Mouse (Mus musculus) cerebellum, adult 11-12 months (tissue): ENCODE measurements around the gene Gast.
A peak's percentile ranks its signal among the peaks of the same experiment; 100 is the strongest.
"Not testable (repeated sequence)": the region's sequence is repeated elsewhere in the genome, so short reads cannot be mapped to it uniquely, and the experiment has no call there.

ENCODE experiments used
- DNase-seq: peaks from one replicate; pipeline ENCODE4 v3.0.0; 2022

Gene Gast

DNA sequence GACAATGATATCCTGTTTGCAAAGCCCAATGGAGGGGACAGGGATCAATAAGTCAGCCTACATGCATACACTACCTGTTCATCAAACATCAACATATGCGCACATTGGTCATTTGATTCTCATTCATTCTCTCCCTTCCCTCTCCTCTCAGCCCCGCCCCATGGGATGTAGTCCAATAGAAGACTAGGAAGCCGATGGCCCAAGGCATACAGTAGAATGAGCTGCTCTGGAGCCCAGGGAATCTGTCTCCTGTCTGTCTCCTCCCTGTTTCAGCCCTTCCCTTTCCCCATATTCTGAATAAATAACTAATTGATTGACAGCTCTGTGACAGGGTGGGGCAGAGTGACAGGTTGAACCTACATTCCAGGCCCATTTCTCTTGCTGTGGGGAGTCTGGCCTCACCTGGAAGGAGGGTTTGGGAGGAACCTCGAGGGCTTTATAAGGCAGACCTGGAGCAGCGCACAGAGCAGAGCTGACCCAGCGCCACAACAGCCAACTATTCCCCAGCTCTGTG, at the start of gene Gast:
Gene Gast (plus strand): TSS at position 464 of the 514 bp plus-strand sequence.
- no peak for DNase-seq

GRCm38 (mm10) chr11:100284988-100285387, 49.2 kb upstream of the Gast start:
- DNase-seq, result no peak

DNA sequence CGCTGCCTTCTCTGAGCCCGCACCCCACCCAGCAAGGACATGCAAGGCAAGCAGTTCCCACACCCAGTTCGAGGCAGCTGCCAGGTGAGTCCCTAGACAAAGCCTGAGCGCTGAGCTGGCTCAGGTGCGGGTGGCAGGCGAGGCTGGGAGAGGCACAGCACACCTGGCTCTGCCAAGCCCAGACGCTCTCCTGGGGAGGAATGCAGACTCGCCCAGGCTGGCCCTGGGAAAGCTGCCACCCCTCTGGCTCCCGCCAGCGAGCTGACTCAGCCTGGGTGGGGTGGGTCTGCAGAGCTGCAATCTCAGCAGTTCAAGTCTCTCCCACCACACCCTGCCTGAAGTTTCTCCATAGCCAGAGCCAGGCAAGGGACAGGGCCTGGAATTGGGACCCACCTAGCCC, 47.2 kb upstream of the Gast start:
- no peak for DNase-seq

GRCm38 (mm10) chr11:100288942-100289341, 45.3 kb upstream of the Gast start:
- DNase-seq, result no peak

DNA sequence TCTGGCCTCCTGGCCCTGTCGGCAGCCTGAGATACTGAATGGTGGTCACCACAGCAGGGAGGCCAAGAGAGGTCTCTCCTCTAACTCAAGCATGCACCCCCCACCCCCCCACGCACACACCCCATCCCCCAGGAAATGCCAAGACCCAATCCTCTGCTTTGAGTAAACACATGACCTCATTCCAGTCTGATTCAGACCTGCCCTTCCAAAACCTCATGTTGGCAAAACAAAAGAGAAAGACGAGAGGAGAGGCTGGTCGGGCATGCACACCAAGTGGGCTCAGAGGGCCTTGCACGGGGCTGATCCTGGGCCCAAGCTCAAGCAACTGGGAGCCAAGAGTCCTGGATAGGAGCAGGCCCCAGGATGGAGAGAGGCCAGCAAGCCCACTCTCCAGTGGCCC, 44.0 kb upstream of the Gast start:
- DNase-seq, result no peak

GRCm38 (mm10) chr11:100292884-100293283, 41.3 kb upstream of the Gast start:
- DNase-seq, result no peak

DNA sequence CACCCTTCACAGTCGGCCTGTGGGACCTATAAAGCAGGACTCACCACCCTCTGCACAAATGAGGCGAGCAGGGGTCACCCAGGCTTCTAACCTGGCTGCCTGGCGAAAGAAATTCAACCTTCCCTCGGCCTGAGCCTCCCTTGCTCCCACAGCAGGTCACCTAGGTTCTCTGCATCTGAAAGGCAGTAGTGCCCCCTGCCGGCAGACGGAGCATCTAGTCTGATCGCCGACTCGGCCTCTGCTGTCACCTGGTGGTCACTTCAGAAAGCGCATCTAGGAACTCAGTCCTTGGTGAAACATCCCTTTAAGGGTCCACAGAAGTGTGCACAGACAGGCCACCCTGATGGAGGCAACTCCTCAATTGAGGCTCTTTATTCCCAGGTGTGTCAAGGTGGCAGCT, 38.9 kb upstream of the Gast start:
- DNase-seq, result peak; percentile 55

- DNase-seq, result no peak
These were observed 36.4 kb upstream of the Gast start for GRCm38 (mm10) chr11:100297801-100298200.

DNA sequence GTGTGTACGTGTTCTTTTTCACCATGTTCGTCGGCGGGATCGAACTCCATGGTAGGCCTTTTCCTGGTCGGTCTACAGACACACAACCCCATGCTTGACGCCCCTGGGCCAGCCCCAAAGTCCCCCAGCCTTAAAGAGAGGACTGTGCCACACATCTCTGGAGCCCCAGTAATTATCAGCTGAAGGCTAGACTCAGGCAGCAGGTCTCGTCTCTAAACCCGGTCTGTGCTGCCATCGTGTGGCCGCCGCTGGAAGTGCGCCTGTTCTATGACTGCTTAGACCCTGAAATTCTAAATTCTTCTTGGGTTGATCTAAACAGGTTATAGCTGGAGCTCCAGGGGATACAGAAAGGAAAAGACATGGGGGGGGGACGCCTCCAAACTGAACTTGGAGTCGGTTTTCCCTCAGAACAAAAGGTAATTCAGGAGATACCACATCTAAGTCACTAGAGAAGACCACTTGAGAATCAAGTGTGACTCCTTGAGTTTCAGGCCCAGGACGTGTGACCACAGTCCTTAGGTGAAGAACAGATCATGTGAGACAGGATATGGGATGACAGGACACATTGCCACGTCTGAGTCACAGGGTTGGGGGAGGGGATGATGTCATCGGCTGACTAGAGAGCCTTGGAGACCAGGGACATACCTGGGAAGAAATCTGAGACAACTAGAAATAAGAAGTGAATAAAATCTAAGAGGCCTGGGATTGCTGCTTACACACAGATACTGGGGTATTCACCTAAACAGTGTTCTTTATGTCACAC, 35.8 kb upstream of the Gast start:
- DNase-seq, result peak; percentile 63

GRCm38 (mm10) chr11:100300293-100300692, 33.9 kb upstream of the Gast start:
- DNase-seq, result no peak

GRCm38 (mm10) chr11:100301292-100301691, 32.9 kb upstream of the Gast start:
- DNase-seq, result no peak

GRCm38 (mm10) chr11:100307900-100308299, 26.3 kb upstream of the Gast start:
- no peak for DNase-seq

GRCm38 (mm10) chr11:100308672-100309071, 25.5 kb upstream of the Gast start:
- not testable (repeated sequence) for DNase-seq

DNA sequence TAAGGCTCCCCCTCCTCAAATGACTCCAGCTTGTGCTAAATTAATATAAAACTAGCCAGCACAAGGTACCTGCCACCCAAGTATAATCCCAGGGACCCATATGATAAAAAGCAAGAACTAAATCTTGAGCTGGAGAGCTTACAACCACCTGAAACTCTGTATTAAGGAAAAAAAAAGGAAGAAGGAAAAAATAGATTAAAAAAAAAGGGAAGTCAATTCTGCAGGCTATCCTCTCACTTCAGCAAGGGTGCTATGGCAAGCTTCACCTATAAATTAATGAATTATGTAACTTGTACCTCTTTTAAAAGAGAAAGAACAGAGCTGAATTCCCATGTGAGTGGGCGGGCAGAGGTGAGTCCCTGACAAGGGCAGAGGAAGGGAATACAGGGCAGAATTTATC, 22.6 kb upstream of the Gast start:
- DNase-seq, result no peak

- no peak for DNase-seq
These were observed 22.0 kb upstream of the Gast start for GRCm38 (mm10) chr11:100312096-100312679.

- DNase-seq, result no peak
These were observed 20.8 kb upstream of the Gast start for GRCm38 (mm10) chr11:100313424-100313823.

- no peak for DNase-seq
These were observed 18.8 kb upstream of the Gast start for GRCm38 (mm10) chr11:100315439-100315838.

DNA sequence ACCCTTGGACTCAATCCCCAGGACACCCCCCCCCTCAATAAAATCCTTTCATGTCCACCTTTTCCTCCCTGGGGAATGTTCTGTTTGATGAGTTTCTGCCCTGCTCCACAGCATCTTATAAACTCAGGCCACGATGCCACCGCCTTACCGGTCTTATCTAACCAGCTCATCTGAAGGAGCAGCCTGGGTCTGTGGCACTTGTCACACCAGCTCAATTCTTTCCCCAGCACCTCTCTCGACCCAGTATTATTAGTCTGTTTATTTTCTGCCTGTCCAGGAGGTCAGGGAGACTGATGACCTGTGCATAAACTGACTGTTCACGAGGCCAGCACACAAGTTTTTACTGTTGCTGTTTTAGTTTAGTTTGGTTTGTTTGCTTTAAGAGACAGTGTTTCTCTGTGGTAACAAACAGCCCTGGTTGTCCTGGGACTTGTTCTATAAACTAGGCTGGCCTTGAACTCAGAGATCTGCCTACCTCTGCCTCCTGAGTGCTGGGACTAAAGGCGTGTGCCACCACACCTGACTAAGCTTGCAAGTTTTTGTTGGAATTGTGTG, 16.3 kb upstream of the Gast start:
- peak; percentile 38 for DNase-seq

GRCm38 (mm10) chr11:100318529-100319451, 15.4 kb upstream of the Gast start:
- DNase-seq, result peak; percentile 71

GRCm38 (mm10) chr11:100319492-100320171, 14.6 kb upstream of the Gast start, which contains the start of gene Eif1:
Gene Eif1 (plus strand): TSS chr11:100319885.
- peak; percentile 100 for DNase-seq

DNA sequence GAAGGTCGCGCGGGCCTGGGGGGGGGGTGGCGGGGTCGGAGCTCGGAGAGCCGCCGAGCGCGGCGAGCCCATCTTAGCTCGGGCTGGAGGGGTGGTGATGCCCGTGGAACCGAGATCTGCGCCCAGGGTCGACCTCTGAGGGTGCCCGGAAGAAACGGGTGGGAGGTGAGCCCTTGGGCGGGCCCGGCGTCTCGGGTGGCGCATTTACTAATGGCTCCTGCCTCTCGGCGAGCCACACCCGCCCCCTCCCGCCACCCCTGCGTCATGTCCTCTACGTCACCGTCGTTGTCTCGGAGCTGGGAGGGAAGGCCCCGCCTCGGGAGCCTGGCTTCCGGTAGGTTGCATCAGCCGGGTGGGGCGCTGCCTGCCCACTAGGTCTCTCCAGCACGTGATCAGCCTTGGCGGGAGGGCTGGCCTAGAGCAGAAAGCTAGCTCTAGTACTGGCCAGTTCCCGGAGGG, 14.0 kb upstream of the Gast start:
- DNase-seq, result peak; percentile 97
